Mouse (Mus musculus): ENCODE results near the gene Pou2f1.

GRCm38 (mm10) chr1:165862059-165862458 is 140.4 kb downstream of the Pou2f1 start:
- TF ChIP-seq CTCF (IDR thresholded peaks at IDR 0.05; ENCODE audit: control insufficient read depth, insufficient read depth, insufficient replicate concordance, low read depth, low read length) (no peak), POLR2A (IDR thresholded peaks at IDR 0.05; ENCODE audit: control insufficient read depth, low read depth, low read length) (no peak)
